Mouse (Mus musculus) brain, embryonic 14.5 days (tissue): ENCODE data around the gene Dao. TPM values are rescaled to one million over a fixed set of nuclear protein-coding genes. Genes with fewer than 3 reads are reported as not detected.

Experiments used
- DNase-seq: peaks from one replicate; pipeline ENCODE4 v3.0.0-alpha.2; 2011; ENCODE audit warnings: low read depth
- CTCF ChIP-seq: fragments of 200-500 bp; IDR thresholded peaks from 2 replicates; pipeline ENCODE4 v1.5.1; 2012; ENCODE audit warnings: inconsistent platforms, mild to moderate bottlenecking, moderate library complexity, borderline replicate concordance; ENCODE audit not compliant: insufficient read depth, insufficient read length; ENCODE audit errors: extremely low read depth
- POLR2A ChIP-seq: fragments of 200-500 bp; IDR thresholded peaks from 2 replicates; pipeline ENCODE4 v1.6.1; 2012; ENCODE audit warnings: mild to moderate bottlenecking, inconsistent platforms, borderline replicate concordance; ENCODE audit not compliant: poor library complexity, insufficient read depth, insufficient read length, severe bottlenecking; ENCODE audit errors: extremely low read depth
- polyA plus RNA-seq: library from polyadenylated mRNA; depleted of rRNA; stranded (reverse); fragments of >200 nt; gene quantifications from 2 replicates; pipeline ENCODE4 v1.2.3, GENCODE M21; 2012

Gene Dao
- polyA plus RNA-seq, 1 experiment = not detected

- no peak for TF ChIP-seq CTCF
- DNase-seq = no peak
Measured at GRCm38 (mm10) chr5:113971434-113971960, 32.0 kb upstream of the Dao start.

GRCm38 (mm10) chr5:113972589-113973515 is 30.7 kb upstream of the Dao start:
- no peak for TF ChIP-seq CTCF
- no peak for TF ChIP-seq POLR2A
- peak; percentile 78 for DNase-seq

GRCm38 (mm10) chr5:113973790-113974189 is 29.7 kb upstream of the Dao start:
- DNase-seq = no peak
- TF ChIP-seq CTCF = no peak
- TF ChIP-seq POLR2A = no peak

GRCm38 (mm10) chr5:113974576-113974975 is 28.9 kb upstream of the Dao start:
- TF ChIP-seq POLR2A (no peak), CTCF (no peak)
- no peak for DNase-seq

- TF ChIP-seq POLR2A = no peak
- TF ChIP-seq CTCF = no peak
- peak; percentile 47 for DNase-seq
Measured at GRCm38 (mm10) chr5:113975538-113976215, 27.8 kb upstream of the Dao start.

GRCm38 (mm10) chr5:113976597-113976996 is 26.9 kb upstream of the Dao start:
- no peak for DNase-seq
- no peak for TF ChIP-seq CTCF
- TF ChIP-seq POLR2A = no peak

GRCm38 (mm10) chr5:113977309-113977708 is 26.2 kb upstream of the Dao start:
- no peak for DNase-seq

GRCm38 (mm10) chr5:113980511-113980910 is 23.0 kb upstream of the Dao start:
- no peak for DNase-seq
- no peak for TF ChIP-seq POLR2A
- no peak for TF ChIP-seq CTCF

More at GRCm38 (mm10) chr5:113977309-113977708, 26.2 kb upstream of the Dao start:
- TF ChIP-seq POLR2A = no peak
- TF ChIP-seq CTCF = no peak

GRCm38 (mm10) chr5:113981171-113981570 is 22.3 kb upstream of the Dao start:
- DNase-seq = no peak
- TF ChIP-seq CTCF (no peak), POLR2A (no peak)

- TF ChIP-seq CTCF (no peak), POLR2A (no peak)
- no peak for DNase-seq
Measured at GRCm38 (mm10) chr5:113981843-113982242, 21.7 kb upstream of the Dao start.

GRCm38 (mm10) chr5:113983541-113983940 is 20.0 kb upstream of the Dao start:
- DNase-seq = no peak
- no peak for TF ChIP-seq POLR2A
- no peak for TF ChIP-seq CTCF
